Mouse (Mus musculus): ENCODE data around the gene Nsmf. TPM values are rescaled to one million over a fixed set of nuclear protein-coding genes. Genes with fewer than 3 reads are reported as not detected.

The Nsmf gene
- 100 to 1,000 TPM; 404 to 462 (median 421) TPM for total RNA-seq (2022)

DNA sequence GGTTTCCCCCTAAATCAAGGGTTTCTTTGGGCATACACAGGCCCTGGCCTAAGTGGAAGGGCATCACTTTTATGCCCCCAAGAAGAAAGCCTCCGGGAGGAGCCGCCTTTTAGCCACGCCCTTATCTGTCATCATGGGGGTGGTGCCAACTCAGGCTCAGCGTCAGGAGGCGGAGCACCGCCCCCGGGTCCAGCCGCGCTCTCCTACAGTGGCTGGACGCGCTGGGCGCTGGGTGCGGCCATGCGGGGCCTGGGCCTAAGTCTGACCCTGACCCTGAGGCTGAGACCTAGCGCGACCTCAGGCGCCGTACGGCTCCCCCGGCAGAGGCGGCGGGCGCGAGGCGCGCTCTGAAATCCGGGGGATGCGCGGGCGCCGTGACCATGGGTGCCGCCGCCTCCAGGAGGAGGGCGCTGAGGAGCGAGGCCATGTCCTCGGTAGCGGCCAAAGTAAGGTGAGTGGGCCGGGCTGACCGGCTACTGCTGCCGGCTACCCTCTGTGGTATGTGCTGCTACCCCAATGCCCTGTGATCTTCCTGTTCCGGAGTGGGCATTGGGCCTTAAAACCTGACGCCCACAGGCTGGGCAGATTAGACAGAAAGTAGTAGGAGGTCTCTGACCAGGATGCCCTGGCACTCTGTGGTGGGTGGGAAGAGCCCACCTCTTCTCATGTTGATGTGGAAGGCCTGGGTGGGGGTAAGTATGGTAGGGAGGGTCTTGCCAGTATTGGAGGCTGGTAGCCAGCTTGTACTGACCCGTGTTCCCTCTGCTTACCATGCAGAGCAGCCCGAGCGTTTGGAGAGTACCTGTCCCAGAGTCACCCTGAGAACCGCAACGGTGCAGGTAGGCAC, at the start of gene Nsmf:
Gene Nsmf (plus strand): TSS at position 135 of the 847 bp plus-strand sequence.
- peak; percentile 75 to 82 for DNase-seq (ENCODE audit: low spot score in 2 of 2)

DNA sequence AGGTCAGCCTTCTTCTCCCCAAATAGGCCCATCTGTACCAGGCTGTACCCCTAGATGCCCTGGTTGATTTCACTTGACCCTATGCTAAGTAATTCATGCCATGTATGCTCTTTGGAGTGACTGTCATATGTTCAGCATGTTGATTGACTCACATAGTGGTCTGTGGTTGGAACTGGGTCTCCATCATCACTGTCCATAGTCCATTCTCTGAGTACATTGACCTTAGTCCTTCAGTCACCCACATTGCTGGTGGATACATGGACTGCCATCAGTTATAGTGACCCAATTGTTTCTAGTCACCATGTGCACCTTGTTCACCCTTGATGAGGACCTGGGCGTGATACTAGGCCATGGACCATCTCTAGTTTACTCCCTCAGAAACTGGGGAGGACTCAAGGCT, 47.4 kb upstream of the Nsmf start:
- DNase-seq (ENCODE audit: low spot score in 2 of 2): no peak

DNA sequence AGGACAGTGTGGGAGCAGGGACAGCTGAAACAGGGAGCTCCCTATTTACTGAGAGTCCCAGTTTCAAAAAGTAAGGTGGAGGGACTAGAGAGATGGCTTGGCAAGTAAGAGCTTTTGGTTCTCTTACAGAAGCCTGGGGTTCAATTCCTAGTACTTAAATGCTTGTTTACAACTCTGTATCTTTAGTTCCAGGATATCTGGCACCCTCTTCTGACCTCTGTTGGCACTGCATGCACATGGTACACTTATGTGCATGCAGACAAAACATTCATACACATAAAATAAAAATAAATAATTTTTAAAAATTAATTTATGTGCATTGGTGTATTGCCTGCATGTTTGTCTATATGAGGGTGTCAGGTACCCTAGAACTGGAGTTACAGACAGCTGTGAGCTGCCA, 45.9 kb upstream of the Nsmf start:
- no peak for DNase-seq (ENCODE audit: low spot score in 2 of 2)

DNA sequence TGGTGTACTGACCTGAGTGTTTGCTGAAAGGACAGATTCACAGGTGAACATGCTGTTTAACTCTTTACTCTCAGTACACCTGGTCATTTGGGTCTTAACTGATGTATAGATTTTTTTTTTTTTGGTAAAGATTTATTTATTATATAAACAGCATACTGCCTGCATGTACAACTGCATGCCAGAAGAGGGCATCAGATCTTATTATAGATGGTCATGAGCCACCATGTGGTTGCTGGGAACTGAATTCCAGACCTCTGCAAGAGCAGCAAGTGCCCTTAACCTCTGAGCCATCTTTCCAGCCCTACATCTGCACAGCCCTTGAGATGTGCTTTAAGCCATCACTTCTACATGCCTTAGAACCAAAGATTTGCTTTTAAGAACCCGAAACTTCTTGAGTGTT, 31.5 kb upstream of the Nsmf start:
- no peak for DNase-seq (ENCODE audit: low spot score in 2 of 2)

- no peak for DNase-seq (ENCODE audit: low spot score in 2 of 2)
Measured at GRCm38 (mm10) chr2:25025109-25025508, 29.0 kb upstream of the Nsmf start.

DNA sequence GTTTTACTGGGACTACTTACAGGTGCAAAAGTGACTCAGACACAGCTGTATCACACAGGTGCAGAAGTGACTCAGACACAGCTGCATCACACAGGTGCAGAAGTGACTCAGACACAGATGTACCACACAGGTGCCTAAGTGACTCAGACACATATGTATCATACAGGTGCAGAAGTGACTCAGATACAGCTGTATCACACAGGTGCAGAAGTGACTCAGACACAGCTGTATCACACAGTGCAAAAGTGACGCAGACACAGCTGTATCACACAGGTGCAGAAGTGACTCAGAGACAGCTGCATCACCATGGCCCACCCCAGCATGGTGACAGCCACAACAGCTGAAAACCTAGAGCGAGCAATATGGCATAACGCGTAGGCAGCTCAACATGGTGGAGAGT, 19.2 kb upstream of the Nsmf start:
- DNase-seq (ENCODE audit: low spot score in 2 of 2): no peak

GRCm38 (mm10) chr2:25040089-25040488, 14.1 kb upstream of the Nsmf start:
- no peak for DNase-seq (ENCODE audit: low spot score in 2 of 2)

GRCm38 (mm10) chr2:25050921-25051320, 3.2 kb upstream of the Nsmf start:
- DNase-seq (ENCODE audit: low spot score in 2 of 2): peak in 1 of 2 experiments; percentile 75

- no peak for DNase-seq (ENCODE audit: low spot score in 2 of 2)
Measured at GRCm38 (mm10) chr2:25051450-25051849, 2.7 kb upstream of the Nsmf start.

DNA sequence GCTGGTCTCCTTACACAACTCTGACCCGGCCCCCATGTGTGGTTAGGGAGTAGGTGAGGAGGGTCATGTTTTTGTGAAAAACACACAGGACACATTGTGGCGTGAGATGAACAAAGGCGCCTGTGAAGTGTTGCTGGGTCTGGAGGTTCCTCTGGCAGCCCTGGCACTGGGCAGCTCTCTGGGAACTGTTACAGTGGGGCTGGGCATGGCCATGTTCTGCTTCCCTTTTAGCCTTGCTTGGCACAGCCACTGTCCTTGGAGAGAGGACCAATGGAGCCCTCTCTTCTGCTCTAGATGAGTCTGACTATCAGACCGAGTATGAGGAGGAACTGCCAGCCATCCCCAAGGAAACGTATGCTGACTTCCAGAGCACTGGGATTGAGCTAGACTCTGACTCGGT, 1.1 kb upstream of the Nsmf start:
- DNase-seq (ENCODE audit: low spot score in 2 of 2): no peak

DNA sequence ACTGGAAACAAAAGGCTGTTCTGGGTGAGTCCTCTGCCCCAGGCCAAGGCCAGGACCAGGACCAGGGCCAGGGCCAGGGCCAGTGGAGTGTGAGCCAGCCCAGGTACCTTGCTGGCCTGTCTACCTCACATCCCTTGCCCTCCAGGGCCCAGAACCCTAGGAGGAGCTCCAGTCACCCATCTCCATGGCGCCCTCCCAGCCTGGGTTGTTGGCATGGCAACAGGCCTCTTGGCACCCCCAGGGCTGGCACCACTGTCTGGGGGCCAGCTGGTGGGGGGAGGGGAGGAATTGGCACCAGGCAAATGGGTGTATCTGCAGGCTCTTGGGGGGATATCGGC, 882 bp downstream of the Nsmf start:
- peak; percentile 40 to 74 for DNase-seq (ENCODE audit: low spot score in 2 of 2)

DNA sequence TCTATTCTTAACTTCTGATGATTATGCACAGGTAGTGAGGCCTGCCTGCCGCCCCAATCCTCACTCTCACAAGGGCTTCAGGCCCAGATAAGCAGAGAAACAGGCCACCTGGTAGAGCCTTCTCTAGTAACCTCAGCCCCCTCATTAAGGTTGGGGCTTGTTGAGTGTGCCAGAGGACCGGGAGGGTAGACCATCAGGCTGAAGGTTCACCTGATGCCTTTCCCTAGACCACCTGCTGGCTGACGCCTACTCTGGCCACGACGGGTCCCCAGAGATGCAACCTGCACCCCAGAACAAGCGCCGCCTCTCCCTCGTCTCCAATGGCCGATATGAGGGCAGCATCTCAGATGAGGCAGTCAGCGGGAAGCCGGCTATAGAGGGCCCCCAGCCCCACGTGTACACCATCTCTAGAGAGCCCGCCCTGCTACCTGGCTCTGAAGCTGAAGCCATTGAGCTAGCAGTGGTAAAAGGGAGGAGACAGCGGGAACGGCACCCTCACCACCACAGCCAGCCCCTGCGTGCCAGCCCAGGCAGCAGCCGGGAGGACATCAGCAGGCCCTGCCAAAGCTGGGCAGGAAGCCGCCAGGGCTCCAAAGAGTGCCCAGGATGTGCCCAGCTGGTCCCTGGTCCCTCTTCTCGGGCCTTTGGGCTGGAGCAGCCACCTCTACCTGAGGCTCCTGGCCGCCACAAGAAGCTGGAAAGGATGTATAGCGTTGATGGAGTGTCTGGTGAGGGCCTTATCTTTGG, 1.4 kb downstream of the Nsmf start:
- no peak for DNase-seq (ENCODE audit: low spot score in 2 of 2)

- no peak for DNase-seq (ENCODE audit: low spot score in 2 of 2)
Measured at GRCm38 (mm10) chr2:25058926-25059325, 4.8 kb downstream of the Nsmf start.

DNA sequence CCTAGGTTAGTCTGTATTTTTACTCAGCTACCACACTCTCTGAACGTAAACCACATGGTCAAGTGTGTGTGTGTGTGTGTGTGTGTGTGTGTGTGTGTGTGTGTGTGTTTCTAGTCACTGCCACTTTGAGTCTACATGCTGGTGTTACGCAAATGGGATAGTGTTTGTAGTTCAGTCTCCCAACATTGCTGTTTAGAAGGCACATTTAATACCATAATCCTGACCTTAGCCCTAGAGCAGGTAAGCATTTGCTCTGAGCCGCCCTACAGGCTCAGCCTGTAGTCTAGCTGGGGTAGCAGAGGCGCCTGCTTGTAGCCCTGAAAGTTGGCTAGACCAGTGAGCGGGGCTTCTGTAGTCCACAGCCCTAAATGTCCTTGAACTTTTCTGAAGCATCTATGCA, 9.4 kb downstream of the Nsmf start:
- no peak for DNase-seq (ENCODE audit: low spot score in 2 of 2)

DNA sequence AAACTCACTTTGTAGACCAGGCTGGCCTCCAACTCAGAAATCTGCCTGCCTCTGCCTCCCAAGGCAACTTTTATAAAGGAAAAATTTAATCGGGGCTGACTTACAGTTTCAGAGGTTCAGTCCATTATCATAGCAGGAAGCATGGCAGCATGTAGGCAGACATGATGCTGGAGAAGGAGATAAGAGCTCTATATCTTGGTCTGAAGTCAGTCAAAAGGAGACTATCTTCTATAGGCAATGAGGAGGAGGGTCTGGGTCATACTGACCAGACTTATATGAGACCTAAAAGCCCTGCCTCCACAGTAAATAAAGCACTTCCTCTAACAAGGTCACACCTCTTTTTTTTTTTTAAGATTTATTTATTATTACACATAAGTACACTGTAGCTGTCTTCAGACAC, 10.1 kb downstream of the Nsmf start:
- DNase-seq (ENCODE audit: low spot score in 2 of 2): no peak

DNA sequence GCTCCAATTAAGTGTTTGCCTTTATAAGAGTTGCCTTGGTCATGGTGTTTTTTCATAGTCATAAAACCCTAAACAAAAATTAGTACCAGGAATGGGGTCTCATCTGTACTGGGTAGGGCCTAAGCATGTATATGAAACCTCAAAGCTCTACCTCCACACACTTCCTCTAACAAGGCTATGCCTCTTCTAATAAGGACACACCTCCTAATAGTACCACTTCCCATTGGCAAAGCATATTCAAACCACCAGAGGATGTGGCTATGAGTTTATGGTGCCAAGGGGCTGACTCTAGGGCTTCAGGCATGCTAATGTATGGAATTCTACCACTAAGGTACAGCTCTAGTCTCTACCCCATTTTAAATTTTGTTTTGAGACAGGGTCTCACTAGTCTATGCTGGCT, 11.4 kb downstream of the Nsmf start:
- DNase-seq (ENCODE audit: low spot score in 2 of 2): no peak

GRCm38 (mm10) chr2:25066552-25066951, 12.4 kb downstream of the Nsmf start:
- DNase-seq (ENCODE audit: low spot score in 2 of 2): no peak

GRCm38 (mm10) chr2:25069537-25069936, 15.4 kb downstream of the Nsmf start:
- no peak for DNase-seq (ENCODE audit: low spot score in 2 of 2)

- no peak for DNase-seq (ENCODE audit: low spot score in 2 of 2)
Measured at GRCm38 (mm10) chr2:25072398-25072797, 18.2 kb downstream of the Nsmf start.

DNA sequence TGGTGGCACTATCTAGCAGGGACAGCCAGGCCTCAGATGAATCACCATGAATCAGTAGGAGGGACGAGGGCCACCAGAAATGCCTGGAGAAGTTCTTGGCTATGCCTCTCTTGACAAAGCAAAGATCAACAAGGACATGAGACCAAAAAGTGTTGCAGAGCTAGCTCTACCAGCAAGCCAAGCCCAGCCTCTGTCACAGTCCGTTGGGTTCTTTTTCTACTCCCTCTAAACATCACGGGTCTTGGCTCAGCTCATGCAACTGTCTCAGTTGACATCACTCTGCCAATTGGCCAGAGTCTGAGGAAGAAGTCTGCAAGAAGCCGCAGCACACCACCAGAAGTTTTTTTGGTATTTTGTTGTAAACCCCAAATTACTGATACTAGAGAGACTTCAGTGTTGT, 21.4 kb downstream of the Nsmf start:
- no peak for DNase-seq (ENCODE audit: low spot score in 2 of 2)

GRCm38 (mm10) chr2:25078967-25079366, 24.8 kb downstream of the Nsmf start:
- no peak for DNase-seq (ENCODE audit: low spot score in 2 of 2)

- no peak for DNase-seq (ENCODE audit: low spot score in 2 of 2)
Measured at GRCm38 (mm10) chr2:25080076-25080475, 25.9 kb downstream of the Nsmf start, which contains the start of gene Entpd8. Gene Entpd8 (plus strand): TSS chr2:25080304.

DNA sequence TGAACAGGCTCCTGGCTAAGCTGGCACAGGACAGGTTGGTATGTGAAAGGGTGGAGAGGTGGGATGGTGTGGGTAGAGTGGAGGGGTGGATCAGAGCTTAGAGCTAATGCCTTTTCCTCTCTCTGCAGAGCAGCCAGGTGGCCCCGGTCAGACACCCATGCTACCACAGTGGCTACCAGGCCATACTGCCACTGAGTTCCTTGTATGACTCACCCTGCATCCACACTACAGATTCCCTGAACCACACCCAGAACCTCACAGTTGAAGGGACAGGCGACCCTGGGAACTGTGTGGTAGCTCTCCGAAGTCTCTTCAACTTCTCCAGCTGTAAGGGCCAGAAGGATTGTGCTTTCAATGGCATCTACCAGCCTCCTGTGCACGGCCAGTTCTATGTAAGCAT, 29.5 kb downstream of the Nsmf start:
- no peak for DNase-seq (ENCODE audit: low spot score in 2 of 2)

Data from left cerebral cortex, adult 8-10 months (tissue).